Mouse (Mus musculus) heart, postnatal 0 days (tissue): ENCODE measurements around the gene Tmem91.

ENCODE experiments used
- CTCF ChIP-seq: IDR thresholded peaks from 2 replicates; pipeline ENCODE4 v1.5.1; 2016; ENCODE audit warnings: antibody characterized with exemption, control low read depth, low read depth
- EP300 ChIP-seq: IDR thresholded peaks from 2 replicates; pipeline ENCODE4 v1.6.1; 2016; ENCODE audit warnings: antibody characterized with exemption, low read depth

- TF ChIP-seq CTCF (no peak), EP300 (no peak)
Observed at GRCm38 (mm10) chr7:25651281-25651680, 23.7 kb downstream of the Tmem91 start.
